Mouse (Mus musculus): ENCODE data around the gene Numb. TPM values are rescaled to one million over a fixed set of nuclear protein-coding genes. Genes with fewer than 3 reads are reported as not detected.
"Not testable (repeated sequence)": the region's sequence is repeated elsewhere in the genome, so short reads cannot be mapped to it uniquely, and the experiment has no call there.

Numb gene
- polyA plus RNA-seq, 1 experiment from 2014 or later, result 14.2 TPM

- H3K4me3 ChIP-seq (ENCODE audit: low read depth, low read length), result no peak overlapping the region
- H3K9me3 ChIP-seq (replicated peaks; ENCODE audit: control insufficient read depth, low read length, poor library complexity, severe bottlenecking), result no peaks in the 10 kb centered on the region
- H3K27me3 ChIP-seq (ENCODE audit: control insufficient read depth, insufficient read depth, low read depth, low read length), result no peaks in the 10 kb centered on the region
- H3K9ac ChIP-seq (ENCODE audit: low read depth, low read length), result no peak overlapping the region
- no peaks in the 10 kb centered on the region; the same call in 1 of the 2 replicates for H3K36me3 ChIP-seq (ENCODE audit: control insufficient read depth, insufficient read depth, low read length)
- 94% methylated on average over 1 of the region's 1 CpGs for WGBS
- H3K27ac ChIP-seq (ENCODE audit: low read length), result no peak overlapping the region
- no peak overlapping the region for H3K4me2 ChIP-seq (ENCODE audit: low read length)
- ATAC-seq, result no peak
- H3K4me1 ChIP-seq (ENCODE audit: control insufficient read depth, insufficient read depth, low read length), result no peaks in the 10 kb centered on the region
Measured at GRCm38 (mm10) chr12:83892926-83893325, 28.8 kb downstream of the Numb start.

- 93% methylated on average over 2 of the region's 2 CpGs for WGBS
- no peaks in the 10 kb centered on the region; the same call in 1 of the 2 replicates for H3K36me3 ChIP-seq (ENCODE audit: control insufficient read depth, insufficient read depth, low read length)
- no peak overlapping the region for H3K27ac ChIP-seq (ENCODE audit: low read length)
- H3K4me1 ChIP-seq (ENCODE audit: control insufficient read depth, insufficient read depth, low read length), result no peaks in the 10 kb centered on the region
- H3K9me3 ChIP-seq (replicated peaks; ENCODE audit: control insufficient read depth, low read length, poor library complexity, severe bottlenecking), result no peaks in the 10 kb centered on the region
- no peaks in the 10 kb centered on the region for H3K27me3 ChIP-seq (ENCODE audit: control insufficient read depth, insufficient read depth, low read depth, low read length)
- no peak overlapping the region for H3K4me3 ChIP-seq (ENCODE audit: low read depth, low read length)
- H3K4me2 ChIP-seq (ENCODE audit: low read length), result no peak overlapping the region
- no peak for ATAC-seq
- H3K9ac ChIP-seq (ENCODE audit: low read depth, low read length), result no peak overlapping the region
Measured at GRCm38 (mm10) chr12:83891278-83891677, 30.5 kb downstream of the Numb start.

- H3K27me3 ChIP-seq (ENCODE audit: control insufficient read depth, insufficient read depth, low read depth, low read length), result no peaks in the 10 kb centered on the region
- no peak for ATAC-seq
- no peak overlapping the region for H3K27ac ChIP-seq (ENCODE audit: low read length)
- no peak overlapping the region for H3K4me2 ChIP-seq (ENCODE audit: low read length)
- H3K4me1 ChIP-seq (ENCODE audit: control insufficient read depth, insufficient read depth, low read length), result no peaks in the 10 kb centered on the region
- H3K4me3 ChIP-seq (ENCODE audit: low read depth, low read length), result no peak overlapping the region
- 100% methylated on average over 1 of the region's 1 CpGs for WGBS
- no peaks in the 10 kb centered on the region; the same call in 1 of the 2 replicates for H3K36me3 ChIP-seq (ENCODE audit: control insufficient read depth, insufficient read depth, low read length)
- no peak overlapping the region for H3K9ac ChIP-seq (ENCODE audit: low read depth, low read length)
- no peaks in the 10 kb centered on the region for H3K9me3 ChIP-seq (replicated peaks; ENCODE audit: control insufficient read depth, low read length, poor library complexity, severe bottlenecking)
Measured at GRCm38 (mm10) chr12:83889128-83889527, 32.6 kb downstream of the Numb start.

GRCm38 (mm10) chr12:83885516-83886285 lies 36.0 kb downstream of the Numb start:
- WGBS, result 90% methylated on average over 7 of the region's 7 CpGs
- Histone ChIP-seq H3K9me3 (replicated peaks; ENCODE audit: control insufficient read depth, low read length, poor library complexity, severe bottlenecking) (no peaks in the 10 kb centered on the region), H3K36me3 (ENCODE audit: control insufficient read depth, insufficient read depth, low read length) (no peaks in the 10 kb centered on the region), H3K27me3 (ENCODE audit: control insufficient read depth, insufficient read depth, low read depth, low read length) (no peaks in the 10 kb centered on the region), H3K27ac (ENCODE audit: low read length) (no peak overlapping the region), H3K4me2 (ENCODE audit: low read length) (no peak overlapping the region), H3K9ac (ENCODE audit: low read depth, low read length) (no peak overlapping the region), H3K4me1 (ENCODE audit: control insufficient read depth, insufficient read depth, low read length) (no peaks in the 10 kb centered on the region), H3K4me3 (ENCODE audit: low read depth, low read length) (no peak overlapping the region)
- no peak for ATAC-seq

GRCm38 (mm10) chr12:83885065-83885464 lies 36.7 kb downstream of the Numb start:
- H3K9me3 ChIP-seq (replicated peaks; ENCODE audit: control insufficient read depth, low read length, poor library complexity, severe bottlenecking); H3K36me3 ChIP-seq (ENCODE audit: control insufficient read depth, insufficient read depth, low read length); H3K9ac ChIP-seq (ENCODE audit: low read depth, low read length); H3K27ac ChIP-seq (ENCODE audit: low read length); H3K27me3 ChIP-seq (ENCODE audit: control insufficient read depth, insufficient read depth, low read depth, low read length); H3K4me2 ChIP-seq (ENCODE audit: low read length); H3K4me1 ChIP-seq (ENCODE audit: control insufficient read depth, insufficient read depth, low read length); ATAC-seq; H3K4me3 ChIP-seq (ENCODE audit: low read depth, low read length): not testable (repeated sequence)
- WGBS, result 98% methylated on average over 5 of the region's 5 CpGs

- H3K4me2 ChIP-seq (ENCODE audit: low read length), result no peak overlapping the region
- no peaks in the 10 kb centered on the region for H3K36me3 ChIP-seq (ENCODE audit: control insufficient read depth, insufficient read depth, low read length)
- WGBS, result 90% methylated on average over 7 of the region's 7 CpGs
- H3K27me3 ChIP-seq (ENCODE audit: control insufficient read depth, insufficient read depth, low read depth, low read length), result no peaks in the 10 kb centered on the region
- H3K9ac ChIP-seq (ENCODE audit: low read depth, low read length), result no peak overlapping the region
- H3K9me3 ChIP-seq (replicated peaks; ENCODE audit: control insufficient read depth, low read length, poor library complexity, severe bottlenecking), result no peaks in the 10 kb centered on the region
- no peak overlapping the region for H3K27ac ChIP-seq (ENCODE audit: low read length)
- no peak overlapping the region for H3K4me3 ChIP-seq (ENCODE audit: low read depth, low read length)
- H3K4me1 ChIP-seq (ENCODE audit: control insufficient read depth, insufficient read depth, low read length), result no peaks in the 10 kb centered on the region
- no peak for ATAC-seq
Measured at GRCm38 (mm10) chr12:83882503-83882902, 39.2 kb downstream of the Numb start.

- H3K9ac ChIP-seq (ENCODE audit: low read depth, low read length), result no peak overlapping the region
- no peaks in the 10 kb centered on the region for H3K27me3 ChIP-seq (ENCODE audit: control insufficient read depth, insufficient read depth, low read depth, low read length)
- H3K4me3 ChIP-seq (ENCODE audit: low read depth, low read length), result no peak overlapping the region
- no peaks in the 10 kb centered on the region for H3K36me3 ChIP-seq (ENCODE audit: control insufficient read depth, insufficient read depth, low read length)
- 96% methylated on average over 3 of the region's 3 CpGs for WGBS
- no peak for ATAC-seq
- H3K4me2 ChIP-seq (ENCODE audit: low read length), result no peak overlapping the region
- no peak overlapping the region for H3K27ac ChIP-seq (ENCODE audit: low read length)
- H3K9me3 ChIP-seq (replicated peaks; ENCODE audit: control insufficient read depth, low read length, poor library complexity, severe bottlenecking), result no peaks in the 10 kb centered on the region
- H3K4me1 ChIP-seq (ENCODE audit: control insufficient read depth, insufficient read depth, low read length), result no peaks in the 10 kb centered on the region
Measured at GRCm38 (mm10) chr12:83882088-83882487, 39.6 kb downstream of the Numb start.

- H3K9ac ChIP-seq (ENCODE audit: low read depth, low read length), result no peak overlapping the region
- WGBS, result 73% methylated on average over 2 of the region's 2 CpGs
- H3K4me2 ChIP-seq (ENCODE audit: low read length), result no peak overlapping the region
- no peaks in the 10 kb centered on the region for H3K4me1 ChIP-seq (ENCODE audit: control insufficient read depth, insufficient read depth, low read length)
- ATAC-seq, result no peak
- H3K36me3 ChIP-seq (ENCODE audit: control insufficient read depth, insufficient read depth, low read length), result no peaks in the 10 kb centered on the region
- H3K27ac ChIP-seq (ENCODE audit: low read length), result no peak overlapping the region
- no peaks in the 10 kb centered on the region for H3K9me3 ChIP-seq (replicated peaks; ENCODE audit: control insufficient read depth, low read length, poor library complexity, severe bottlenecking)
- H3K4me3 ChIP-seq (ENCODE audit: low read depth, low read length), result no peak overlapping the region
- no peaks in the 10 kb centered on the region for H3K27me3 ChIP-seq (ENCODE audit: control insufficient read depth, insufficient read depth, low read depth, low read length)
Measured at GRCm38 (mm10) chr12:83880913-83881312, 40.8 kb downstream of the Numb start.

- 0 out of 2 replicates have a peak, but pooled peaks cover under 1% of the 10 kb centered on the region for H3K9me3 ChIP-seq (replicated peaks; ENCODE audit: control insufficient read depth, low read length, poor library complexity, severe bottlenecking)
- no peak overlapping the region for H3K4me3 ChIP-seq (ENCODE audit: low read depth, low read length)
- no peaks in the 10 kb centered on the region for H3K27me3 ChIP-seq (ENCODE audit: control insufficient read depth, insufficient read depth, low read depth, low read length)
- H3K4me1 ChIP-seq (ENCODE audit: control insufficient read depth, insufficient read depth, low read length), result no peaks in the 10 kb centered on the region
- H3K27ac ChIP-seq (ENCODE audit: low read length), result no peak overlapping the region
- H3K9ac ChIP-seq (ENCODE audit: low read depth, low read length), result no peak overlapping the region
- no peaks in the 10 kb centered on the region; the same call in 1 of the 2 replicates for H3K36me3 ChIP-seq (ENCODE audit: control insufficient read depth, insufficient read depth, low read length)
- WGBS, result 86% methylated on average over 2 of the region's 2 CpGs
- H3K4me2 ChIP-seq (ENCODE audit: low read length), result no peak overlapping the region
- no peak for ATAC-seq
Measured at GRCm38 (mm10) chr12:83875097-83875496, 46.6 kb downstream of the Numb start.

All from midbrain, embryonic 16.5 days (tissue).